30 mouse cellular contexts compared by ENCODE assay signal in genomic region chr3:140554736-140555135, GRCm38 (mm10).
"Had no signal": no experiment of that assay in that cellular context is flagged by ENCODE, and none has a peak within 500 bp of the region (broad histone marks: within the 10 kb centered on the region; RNA-seq: fewer than 3 reads in every experiment).

No protein-coding gene starts in this region.

- H3K27ac ChIP-seq: left cerebral cortex, adult 2 months; limb, embryonic 10.5 days; limb, embryonic 12.5 days; limb, embryonic 13.5 days; limb, embryonic 15.5 days; liver, embryonic 12.5 days; liver, embryonic 13.5 days; liver, embryonic 14.5 days; liver, embryonic 15.5 days; lung, embryonic 15.5 days; macrophage; midbrain, embryonic 10.5 days; midbrain, embryonic 12.5 days; midbrain, embryonic 13.5 days; midbrain, embryonic 15.5 days had no signal

- DNase-seq: left cerebral cortex, postnatal 4 days; liver; liver, embryonic 13.5 days; liver, postnatal 0 days; lung, adult 18-20 months; lung, embryonic 14.5 days; lung, postnatal 10 days; lung, postnatal 14 days; lung, postnatal 36 days; lung, postnatal 4 days; midbrain, embryonic 14.5 days had no signal

- H3K27me3 ChIP-seq: limb, embryonic 12.5 days; limb, embryonic 13.5 days; limb, embryonic 15.5 days; liver, embryonic 12.5 days; liver, embryonic 13.5 days; liver, embryonic 15.5 days; lung, embryonic 15.5 days; megakaryocyte, embryonic 14.5 days; midbrain, embryonic 12.5 days; midbrain, embryonic 13.5 days; midbrain, embryonic 15.5 days had no signal

- H3K4me2 ChIP-seq: limb, embryonic 12.5 days; limb, embryonic 13.5 days; limb, embryonic 15.5 days; liver, embryonic 11.5 days; liver, embryonic 12.5 days; liver, embryonic 13.5 days; liver, embryonic 15.5 days; lung, embryonic 14.5 days; lung, embryonic 15.5 days; midbrain, embryonic 11.5 days; midbrain, embryonic 12.5 days; midbrain, embryonic 13.5 days; midbrain, embryonic 15.5 days had no signal

- H3K9ac ChIP-seq: limb, embryonic 12.5 days; limb, embryonic 13.5 days; limb, embryonic 15.5 days; liver, embryonic 12.5 days; liver, embryonic 13.5 days; liver, embryonic 14.5 days; liver, embryonic 15.5 days; liver, postnatal 0 days; lung, embryonic 14.5 days; lung, embryonic 15.5 days; midbrain, embryonic 12.5 days; midbrain, embryonic 13.5 days; midbrain, embryonic 15.5 days had no signal

- H3K36me3 ChIP-seq: limb, embryonic 10.5 days; limb, embryonic 12.5 days; limb, embryonic 13.5 days; limb, embryonic 15.5 days; liver, embryonic 12.5 days; liver, embryonic 13.5 days; liver, embryonic 15.5 days; lung, embryonic 15.5 days; midbrain, embryonic 10.5 days; midbrain, embryonic 12.5 days; midbrain, embryonic 13.5 days; midbrain, embryonic 15.5 days had no signal

- H3K4me3 ChIP-seq: left cerebral cortex, adult 2 months; limb, embryonic 10.5 days; limb, embryonic 12.5 days; limb, embryonic 13.5 days; limb, embryonic 15.5 days; liver, embryonic 12.5 days; liver, embryonic 13.5 days; liver, embryonic 15.5 days; lung, embryonic 15.5 days; megakaryocyte, embryonic 14.5 days; midbrain, embryonic 10.5 days; midbrain, embryonic 12.5 days; midbrain, embryonic 13.5 days; midbrain, embryonic 15.5 days; myocyte had no signal

- H3K4me1 ChIP-seq: limb, embryonic 10.5 days; limb, embryonic 12.5 days; limb, embryonic 13.5 days; limb, embryonic 15.5 days; liver, embryonic 12.5 days; liver, embryonic 13.5 days; liver, embryonic 15.5 days; lung, embryonic 15.5 days; megakaryocyte, embryonic 14.5 days; midbrain, embryonic 10.5 days; midbrain, embryonic 12.5 days; midbrain, embryonic 13.5 days; midbrain, embryonic 15.5 days had no signal

- ATAC-seq: liver, embryonic 12.5 days; liver, postnatal 0 days; midbrain, embryonic 13.5 days; midbrain, embryonic 15.5 days; midbrain, embryonic 16.5 days had no signal

- H3K9me3 ChIP-seq: limb, embryonic 10.5 days; limb, embryonic 12.5 days; liver, embryonic 12.5 days; liver, embryonic 13.5 days; liver, embryonic 15.5 days; lung, embryonic 15.5 days; megakaryocyte, embryonic 14.5 days; midbrain, embryonic 10.5 days; midbrain, embryonic 12.5 days; midbrain, embryonic 13.5 days; midbrain, embryonic 15.5 days had no signal
